Mouse (Mus musculus): ENCODE results near the gene Fga.

- TF ChIP-seq CTCF (IDR thresholded peaks at IDR 0.05; ENCODE audit: low read depth): no peak
- no peak for TF ChIP-seq EP300 (optimal IDR thresholded peaks at IDR 0.05)
Measured at GRCm38 (mm10) chr3:82992956-82993355, 32.9 kb upstream of the Fga start.
